Mouse (Mus musculus) lung, postnatal 36 days (tissue): ENCODE measurements around the gene Taar7d.
"Not testable (repeated sequence)": the region's sequence is repeated elsewhere in the genome, so short reads cannot be mapped to it uniquely, and the experiment has no call there.

Experiments
- DNase-seq: peaks from one replicate; pipeline ENCODE4 v3.0.0; 2022; ENCODE audit warnings: mixed read lengths

Taar7d gene

GRCm38 (mm10) chr10:24026922-24027321 lies at the start of gene Taar7d:
Gene Taar7d (plus strand): TSS chr10:24027222.
- DNase-seq: no peak

- no peak for DNase-seq
These were observed 49.1 kb upstream of the Taar7d start for GRCm38 (mm10) chr10:23977958-23978357.

- DNase-seq: peak; percentile 78
These were observed 47.9 kb upstream of the Taar7d start for GRCm38 (mm10) chr10:23978901-23979705.

GRCm38 (mm10) chr10:23985546-23985945 lies 41.5 kb upstream of the Taar7d start, which contains the start of gene Taar6:
Gene Taar6 (minus strand): TSS chr10:23985646.
- DNase-seq: no peak

- DNase-seq: no peak
These were observed 40.6 kb upstream of the Taar7d start for GRCm38 (mm10) chr10:23986419-23986818.

GRCm38 (mm10) chr10:23993381-23993780 lies 33.6 kb upstream of the Taar7d start, which contains the start of gene Taar7a:
Gene Taar7a (minus strand): TSS chr10:23993481.
- DNase-seq: no peak

- no peak for DNase-seq
These were observed 27.4 kb upstream of the Taar7d start, which contains the start of gene Taar7b for GRCm38 (mm10) chr10:23999639-24000038. Gene Taar7b (plus strand): TSS chr10:23999939.

- no peak for DNase-seq
These were observed 20.6 kb upstream of the Taar7d start for GRCm38 (mm10) chr10:24006442-24006841.

- DNase-seq: no peak
These were observed 20.0 kb upstream of the Taar7d start for GRCm38 (mm10) chr10:24007034-24007433.

GRCm38 (mm10) chr10:24008143-24008542 lies 18.9 kb upstream of the Taar7d start:
- no peak for DNase-seq

- no peak for DNase-seq
These were observed 4.3 kb downstream of the Taar7d start for GRCm38 (mm10) chr10:24031347-24031746.

- no peak for DNase-seq
These were observed 10.3 kb downstream of the Taar7d start, which contains the start of gene Taar7e for GRCm38 (mm10) chr10:24037314-24037713. Gene Taar7e (plus strand): TSS chr10:24037614.

GRCm38 (mm10) chr10:24040120-24040869 lies 13.3 kb downstream of the Taar7d start:
- no peak for DNase-seq

- DNase-seq: no peak
These were observed 22.2 kb downstream of the Taar7d start, which contains the start of gene Taar7f for GRCm38 (mm10) chr10:24049210-24049609. Gene Taar7f (plus strand): TSS chr10:24049510.

- no peak for DNase-seq
These were observed 25.0 kb downstream of the Taar7d start for GRCm38 (mm10) chr10:24052039-24052438.

GRCm38 (mm10) chr10:24058986-24059385 lies 32.0 kb downstream of the Taar7d start:
- DNase-seq: no peak

- DNase-seq: not testable (repeated sequence)
These were observed 47.7 kb downstream of the Taar7d start for GRCm38 (mm10) chr10:24074751-24075150.

- not testable (repeated sequence) for DNase-seq
These were observed 49.2 kb downstream of the Taar7d start, which contains the start of gene Taar8a for GRCm38 (mm10) chr10:24076200-24076599. Gene Taar8a (plus strand): TSS chr10:24076500.
